Mouse (Mus musculus) CH12.LX (cell line): ENCODE results near the gene Tmem63b.

Experiments
- BHLHE40 ChIP-seq: IDR thresholded peaks from 2 replicates; pipeline ENCODE4 v1.6.1; 2011; ENCODE audit warnings: mild to moderate bottlenecking, low read depth, low read length, improper control_type of control experiment
- CHD1 ChIP-seq: IDR thresholded peaks from 2 replicates; pipeline ENCODE4 v1.6.1; 2012; ENCODE audit warnings: low read depth, low read length, improper control_type of control experiment, inconsistent platforms
- CTCF ChIP-seq, 2 experiments: IDR thresholded peaks in 1 of 2; conservative IDR thresholded peaks in 1 of 2; 2 replicates each; pipeline ENCODE4 v1.5.1; 2011 to 2012; ENCODE audit warnings: low read depth in 2 of 2, low read length in 2 of 2, improper control_type of control experiment in 1 of 2, inconsistent platforms in 1 of 2, mild to moderate bottlenecking in 1 of 2, moderate library complexity in 1 of 2
- ETS1 ChIP-seq: conservative IDR thresholded peaks from 2 replicates; pipeline ENCODE4 v1.6.1; 2012; ENCODE audit warnings: low read depth, mild to moderate bottlenecking, inconsistent platforms, low read length, improper control_type of control experiment, moderate library complexity
- MAFK ChIP-seq: IDR thresholded peaks from 2 replicates; pipeline ENCODE4 v1.6.1; 2011; ENCODE audit warnings: low read length, improper control_type of control experiment; ENCODE audit not compliant: insufficient replicate concordance
- MAX ChIP-seq: IDR thresholded peaks from 2 replicates; pipeline ENCODE4 v1.6.1; 2011; ENCODE audit warnings: low read length, improper control_type of control experiment
- MEF2A ChIP-seq: IDR thresholded peaks from 2 replicates; pipeline ENCODE4 v1.6.1; 2014; ENCODE audit warnings: low read depth, mild to moderate bottlenecking, inconsistent platforms, low read length, improper control_type of control experiment, borderline replicate concordance
- NRF1 ChIP-seq: IDR thresholded peaks from 2 replicates; pipeline ENCODE4 v1.6.1; 2014; ENCODE audit warnings: low read depth, mild to moderate bottlenecking, inconsistent platforms, low read length, improper control_type of control experiment, moderate library complexity
- POLR2A ChIP-seq: IDR thresholded peaks from 2 replicates; pipeline ENCODE4 v1.6.1; 2011; ENCODE audit warnings: low read depth, mild to moderate bottlenecking, improper control_type of control experiment, low read length
- RCOR1 ChIP-seq: conservative IDR thresholded peaks from 2 replicates; pipeline ENCODE4 v1.6.1; 2012; ENCODE audit warnings: low read depth, mild to moderate bottlenecking, inconsistent platforms, low read length, improper control_type of control experiment
- USF2 ChIP-seq: conservative IDR thresholded peaks from 2 replicates; pipeline ENCODE4 v1.6.1; 2011; ENCODE audit warnings: low read depth, low read length, improper control_type of control experiment
- ZNF384 ChIP-seq: IDR thresholded peaks from 2 replicates; pipeline ENCODE4 v1.6.1; 2012; ENCODE audit warnings: low read depth, low read length, improper control_type of control experiment, inconsistent platforms

GRCm38 (mm10) chr17:45672598-45672997 lies 14.1 kb downstream of the Tmem63b start:
- no peak for TF ChIP-seq CTCF (conservative IDR thresholded peaks at IDR 0.05 in 1 of 2, IDR thresholded peaks at IDR 0.05 in 1 of 2; ENCODE audit: low read depth in 2 of 2, low read length in 2 of 2)
- no peak for TF ChIP-seq POLR2A
- no peak for TF ChIP-seq MAX
- no peak for TF ChIP-seq USF2
- TF ChIP-seq ETS1: no peak
- TF ChIP-seq ZNF384: no peak
- no peak for TF ChIP-seq BHLHE40
- TF ChIP-seq MAFK: no peak
- no peak for TF ChIP-seq CHD1
- no peak for TF ChIP-seq MEF2A
- no peak for TF ChIP-seq NRF1
- TF ChIP-seq RCOR1: no peak
